15 mouse cellular contexts compared by ENCODE assay signal in genomic region chr7:48911146-48911545, GRCm38 (mm10).
"Had no signal": no experiment of that assay in that cellular context is flagged by ENCODE, and none has a peak within 500 bp of the region (broad histone marks: within the 10 kb centered on the region; RNA-seq: fewer than 3 reads in every experiment).

No protein-coding gene starts in this region.

- DNase-seq: retina, postnatal 1 day; right cerebral cortex, adult 18-20 months; right cerebral cortex, postnatal 14 days; right cerebral cortex, postnatal 25 days; right cerebral cortex, postnatal 4 days; spleen, adult 18-20 months; thymus, adult 18-20 months; thymus, adult 2 months; thymus, postnatal 14 days; thymus, postnatal 25 days; thymus, postnatal 36 days; thymus, postnatal 4 days had no signal

- H3K4me2 ChIP-seq: neural tube, embryonic 13.5 days; neural tube, embryonic 15.5 days; stomach, embryonic 15.5 days had no signal

- H3K27ac ChIP-seq: neural tube, embryonic 15.5 days; stomach, embryonic 15.5 days had no signal

- H3K9me3 ChIP-seq: neural tube, embryonic 13.5 days; neural tube, embryonic 15.5 days; stomach, embryonic 15.5 days had no signal

- H3K4me1 ChIP-seq: stomach, embryonic 15.5 days had no signal

- H3K36me3 ChIP-seq: neural tube, embryonic 13.5 days; neural tube, embryonic 15.5 days; stomach, embryonic 15.5 days had no signal

- H3K4me3 ChIP-seq: neural tube, embryonic 13.5 days; neural tube, embryonic 15.5 days; stomach, embryonic 15.5 days had no signal

- H3K9ac ChIP-seq: neural tube, embryonic 13.5 days; neural tube, embryonic 15.5 days; stomach, embryonic 15.5 days had no signal

- H3K27me3 ChIP-seq: neural tube, embryonic 13.5 days; neural tube, embryonic 15.5 days; stomach, embryonic 15.5 days had no signal
